Mouse (Mus musculus) T-helper 1 cell (primary cell): Measurements from ENCODE around the gene Kpna2.
"Not testable (repeated sequence)": the region's sequence is repeated elsewhere in the genome, so short reads cannot be mapped to it uniquely, and the experiment has no call there.

Source experiments
- in situ Hi-C: fragments of 300-600 bp; cut with MboI, MseI; formaldehyde crosslinking; loops from one replicate; pipeline ENCODE4 v1.15.1; 2025; ENCODE audit warnings: high pct_unique_total_duplicates

Gene Kpna2

GRCm38 (mm10) chr11:106999151-106999948 is at the start of gene Kpna2:
Gene Kpna2, minus strand, starts transcription at chr11:106999541.
- in situ Hi-C loops: no loop called here

- in situ Hi-C loops: loop anchor here (10.0 kb wide), 1 partner anchor 128 kb away; no protein-coding TSS in a partner anchor
These were observed 47.7 kb upstream of the Kpna2 start for GRCm38 (mm10) chr11:107046766-107047620.

GRCm38 (mm10) chr11:107045546-107045945 is 46.2 kb upstream of the Kpna2 start:
- in situ Hi-C loops: loop anchor here (10.0 kb wide), 1 partner anchor 129 kb away; no protein-coding TSS in a partner anchor

- in situ Hi-C loops: loop anchor here (10.0 kb wide), 1 partner anchor 130 kb away; no protein-coding TSS in a partner anchor
These were observed 45.0 kb upstream of the Kpna2 start for GRCm38 (mm10) chr11:107044321-107044720.

GRCm38 (mm10) chr11:107043361-107043760 is 44.0 kb upstream of the Kpna2 start:
- in situ Hi-C loops: loop anchor here (10.0 kb wide), 1 partner anchor 131 kb away; no protein-coding TSS in a partner anchor

GRCm38 (mm10) chr11:107041396-107041795 is 42.1 kb upstream of the Kpna2 start:
- in situ Hi-C loops: loop anchor here (10.0 kb wide), 1 partner anchor 133 kb away; no protein-coding TSS in a partner anchor

GRCm38 (mm10) chr11:107039417-107039816 is 40.1 kb upstream of the Kpna2 start:
- in situ Hi-C loops: no loop called here

- in situ Hi-C loops: no loop called here
These were observed 34.9 kb upstream of the Kpna2 start for GRCm38 (mm10) chr11:107034085-107034810.

GRCm38 (mm10) chr11:107031635-107032034 is 32.3 kb upstream of the Kpna2 start:
- in situ Hi-C loops: no loop called here

- in situ Hi-C loops: no loop called here
These were observed 30.2 kb upstream of the Kpna2 start for GRCm38 (mm10) chr11:107029536-107029935.

- in situ Hi-C loops: no loop called here
These were observed 29.4 kb upstream of the Kpna2 start for GRCm38 (mm10) chr11:107028754-107029153.

- in situ Hi-C loops: no loop called here
These were observed 28.9 kb upstream of the Kpna2 start for GRCm38 (mm10) chr11:107028275-107028618.

GRCm38 (mm10) chr11:107027431-107028274 is 28.3 kb upstream of the Kpna2 start:
- in situ Hi-C loops: no loop called here

GRCm38 (mm10) chr11:107026554-107027430 is 27.5 kb upstream of the Kpna2 start:
- in situ Hi-C loops: no loop called here

GRCm38 (mm10) chr11:107025411-107026321 is 26.3 kb upstream of the Kpna2 start, which contains the start of gene 1810010H24Rik:
Gene 1810010H24Rik, plus strand, starts transcription at chr11:107025681.
- in situ Hi-C loops: no loop called here

- in situ Hi-C loops: no loop called here
These were observed 25.1 kb upstream of the Kpna2 start for GRCm38 (mm10) chr11:107024406-107024805.

- in situ Hi-C loops: no loop called here
These were observed 22.8 kb upstream of the Kpna2 start for GRCm38 (mm10) chr11:107022050-107022683.

- in situ Hi-C loops: not testable (repeated sequence)
These were observed 20.4 kb upstream of the Kpna2 start for GRCm38 (mm10) chr11:107019722-107020121.
